ENCODE assay signal across 10 mouse cellular contexts in the genomic region with DNA sequence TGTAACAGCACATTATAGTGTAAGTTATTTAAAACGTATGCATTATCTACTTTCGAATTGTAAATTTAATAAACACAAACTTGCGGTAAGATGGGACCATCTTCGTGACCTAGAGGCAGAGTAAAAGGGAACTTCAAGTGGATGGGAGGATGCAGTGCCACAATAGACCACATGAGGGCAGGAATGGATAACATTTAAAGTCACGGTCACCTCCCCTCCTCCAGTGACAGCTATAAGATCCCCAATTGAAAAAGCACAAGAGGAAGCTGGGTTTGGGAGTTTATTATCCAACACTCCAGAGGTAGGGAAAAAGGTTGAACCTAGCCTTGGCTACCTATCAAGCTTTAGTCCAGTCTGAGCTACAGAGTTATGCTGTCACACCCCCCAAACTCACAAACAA. TPM values are rescaled to one million over a fixed set of nuclear protein-coding genes. Genes with fewer than 3 reads are reported as not detected.
DNase-seq lines count a peak whose midpoint lies in the region; ATAC-seq lines count a peak whose summit lies in the region.
"Had no signal": no experiment of that assay in that cellular context is flagged by ENCODE, and none has a peak within 500 bp of the region (broad histone marks: within the 10 kb centered on the region; RNA-seq: fewer than 3 reads in every experiment).

No protein-coding gene starts in this region.

- H3K27ac ChIP-seq in midbrain, embryonic 11.5 days (ENCODE audit: low read depth, low read length) = no peak overlapping the region
- H3K27ac ChIP-seq: embryonic facial prominence, embryonic 13.5 days had no signal

- ATAC-seq in midbrain, embryonic 11.5 days (ENCODE audit: low FRiP score) = peak; percentile 59; the same call in 1 of the 2 replicates

- H3K9me3 ChIP-seq in midbrain, embryonic 11.5 days (ENCODE audit: control insufficient read depth, low read length) = no peaks in the 10 kb centered on the region
- H3K9me3 ChIP-seq: embryonic facial prominence, embryonic 13.5 days; megakaryocyte, embryonic 14.5 days had no signal

- no peaks in the 10 kb centered on the region for H3K4me1 ChIP-seq in midbrain, embryonic 11.5 days (ENCODE audit: control insufficient read depth, insufficient read depth, low read length)
- H3K4me1 ChIP-seq: embryonic facial prominence, embryonic 13.5 days; megakaryocyte, embryonic 14.5 days had no signal

- peak; percentile 52 to 54 for DNase-seq in left cerebral cortex, adult 18-20 months (ENCODE audit: low spot score in 2 of 2)
- no peak for DNase-seq in left cerebral cortex, adult 11 months (ENCODE audit: low spot score)
- peak; percentile 42 for DNase-seq in T-cell, adult 2 months (ENCODE audit: low spot score)
- peak; percentile 72 for DNase-seq in embryo, embryonic 10 days (ENCODE audit: low spot score)
- DNase-seq in heart, adult 9 months (ENCODE audit: low spot score in 2 of 2) = peak; percentile 19 to 35
- DNase-seq in layer of hippocampus, postnatal 14 days (ENCODE audit: low spot score in 2 of 2) = peak; percentile 24 to 59
- peak; percentile 92 for DNase-seq in midbrain, embryonic 11.5 days (ENCODE audit: low spot score, missing footprints)
- peak; percentile 72 for DNase-seq in splenic B cell, adult 2 months (ENCODE audit: low read depth, low spot score)

- H3K4me2 ChIP-seq in midbrain, embryonic 11.5 days = no peak overlapping the region
- H3K4me2 ChIP-seq: embryonic facial prominence, embryonic 13.5 days had no signal

- H3K4me3 ChIP-seq in midbrain, embryonic 11.5 days (ENCODE audit: low read depth, low read length) = no peak overlapping the region
- H3K4me3 ChIP-seq: embryonic facial prominence, embryonic 13.5 days; megakaryocyte, embryonic 14.5 days had no signal

- no peaks in the 10 kb centered on the region for H3K36me3 ChIP-seq in midbrain, embryonic 11.5 days (ENCODE audit: control insufficient read depth, insufficient read depth, low read length)
- peaks cover 7% of the 10 kb centered on the region for H3K36me3 ChIP-seq in splenic B cell, adult 2 months (ENCODE audit: control insufficient read depth, insufficient read depth, low read length, poor library complexity, severe bottlenecking)

- no peak overlapping the region for H3K9ac ChIP-seq in midbrain, embryonic 11.5 days (ENCODE audit: low read length)
- H3K9ac ChIP-seq: embryonic facial prominence, embryonic 13.5 days had no signal

- no peaks in the 10 kb centered on the region for H3K27me3 ChIP-seq in midbrain, embryonic 11.5 days (ENCODE audit: control insufficient read depth, insufficient read depth, low read length)
- H3K27me3 ChIP-seq in splenic B cell, adult 2 months (ENCODE audit: control insufficient read depth, insufficient read depth, low read length, poor library complexity, severe bottlenecking) = no peaks in the 10 kb centered on the region
- H3K27me3 ChIP-seq: embryonic facial prominence, embryonic 13.5 days had no signal

- 35% methylated on average over 5 of the region's 5 CpGs for WGBS in midbrain, embryonic 11.5 days

RNA-seq across cellular contexts. Expression of gene Ctps2, which starts 14.7 kb away (rescaled TPM):
- total RNA-seq in left cerebral cortex, adult 18-20 months (2021) = 10 to 100 TPM; 67.9 to 71.6 TPM
- total RNA-seq in layer of hippocampus, postnatal 14 days (2021) = 10 to 100 TPM; 45.8 to 58.4 TPM
- polyA plus RNA-seq in midbrain, embryonic 11.5 days (2014; fragmentation: Nextera tagmentation; extraction: Ambion mirVana) = 86.1 and 101 TPM in 2 replicates

RNA-seq across cellular contexts. Expression of gene Syap1, which starts 27.4 kb away (rescaled TPM):
- 10 to 100 TPM; 25.8 to 28.3 TPM for total RNA-seq in left cerebral cortex, adult 18-20 months (2021)
- total RNA-seq in layer of hippocampus, postnatal 14 days (2021) = 10 to 100 TPM; 32.4 to 34.2 TPM
- 39.5 and 43.0 TPM in 2 replicates for polyA plus RNA-seq in midbrain, embryonic 11.5 days (2014; fragmentation: Nextera tagmentation; extraction: Ambion mirVana)

RNA-seq across cellular contexts. Expression of gene S100g, which starts 48.7 kb away (rescaled TPM):
- total RNA-seq in left cerebral cortex, adult 18-20 months (2021) = not detected
- not detected for total RNA-seq in layer of hippocampus, postnatal 14 days (2021)
- polyA plus RNA-seq in midbrain, embryonic 11.5 days (2014; fragmentation: Nextera tagmentation; extraction: Ambion mirVana) = not detected in 2 replicates
